Mouse (Mus musculus): ENCODE measurements around the gene Nepn. TPM values are rescaled to one million over a fixed set of nuclear protein-coding genes. Genes with fewer than 3 reads are reported as not detected.

The Nepn gene
- polyA plus RNA-seq, 1 experiment from 2014 or later: 0.55 TPM

- no peak for DNase-seq (ENCODE audit: low spot score)
- Histone ChIP-seq H3K9ac (ENCODE audit: low read length) (no peak overlapping the region), H3K36me3 (ENCODE audit: control insufficient read depth, insufficient read depth, low read length) (no peaks in the 10 kb centered on the region), H3K27ac (replicated peaks) (no peak overlapping the region), H3K27me3 (ENCODE audit: control insufficient read depth, insufficient read depth, low read length) (no peaks in the 10 kb centered on the region), H3K4me3 (ENCODE audit: low read depth, low read length) (no peak overlapping the region), H3K9me3 (ENCODE audit: control insufficient read depth, low read length) (no peaks in the 10 kb centered on the region), H3K4me2 (replicated peaks; ENCODE audit: low read depth) (no peak overlapping the region), H3K4me1 (replicated peaks; ENCODE audit: control insufficient read depth, insufficient read depth) (no peaks in the 10 kb centered on the region)
- TF ChIP-seq CTCF (IDR thresholded peaks at IDR 0.05; ENCODE audit: low read depth): no peak
- no peak for TF ChIP-seq EP300 (optimal IDR thresholded peaks at IDR 0.05)
- WGBS: 72% methylated on average over 4 of the region's 4 CpGs
- ATAC-seq (ENCODE audit: low FRiP score, low TSS enrichment): no peak
Observed at GRCm38 (mm10) chr10:52368376-52368775, 20.4 kb upstream of the Nepn start.

- Histone ChIP-seq H3K4me3 (ENCODE audit: low read depth, low read length) (no peak overlapping the region), H3K27me3 (ENCODE audit: control insufficient read depth, insufficient read depth, low read length) (no peaks in the 10 kb centered on the region), H3K9me3 (ENCODE audit: control insufficient read depth, low read length) (no peaks in the 10 kb centered on the region), H3K4me1 (replicated peaks; ENCODE audit: control insufficient read depth, insufficient read depth) (no peaks in the 10 kb centered on the region), H3K36me3 (ENCODE audit: control insufficient read depth, insufficient read depth, low read length) (no peaks in the 10 kb centered on the region), H3K4me2 (replicated peaks; ENCODE audit: low read depth) (no peak overlapping the region), H3K27ac (replicated peaks) (no peak overlapping the region), H3K9ac (ENCODE audit: low read length) (no peak overlapping the region)
- TF ChIP-seq EP300 (optimal IDR thresholded peaks at IDR 0.05) (no peak), CTCF (IDR thresholded peaks at IDR 0.05; ENCODE audit: low read depth) (no peak)
- 70% methylated on average over 4 of the region's 4 CpGs for WGBS
- DNase-seq (ENCODE audit: low spot score) (no peak), ATAC-seq (ENCODE audit: low FRiP score, low TSS enrichment) (no peak)
Observed at GRCm38 (mm10) chr10:52373834-52374233, 14.9 kb upstream of the Nepn start.

DNA sequence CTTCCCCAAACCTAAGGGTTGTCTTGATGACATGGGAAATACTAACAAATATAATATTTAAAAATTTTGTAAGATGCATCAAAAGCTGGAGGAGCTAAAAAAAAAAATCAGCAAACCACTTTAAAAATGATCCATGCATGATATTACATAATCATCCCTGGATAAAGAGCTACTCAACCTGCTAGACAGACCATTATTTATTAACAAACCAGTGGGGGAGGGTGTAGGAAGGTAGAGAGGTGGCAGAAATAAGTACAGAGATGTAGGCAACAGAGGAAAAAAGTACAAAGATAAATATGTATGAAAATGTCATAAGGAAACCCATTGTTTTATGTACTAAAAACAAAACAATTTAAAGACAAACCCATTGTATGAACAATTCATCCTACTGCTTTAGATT is 14.1 kb upstream of the Nepn start:
- DNase-seq (ENCODE audit: low spot score) (no peak), ATAC-seq (ENCODE audit: low FRiP score, low TSS enrichment) (no peak)
- Histone ChIP-seq H3K4me3 (ENCODE audit: low read depth, low read length) (no peak overlapping the region), H3K27me3 (ENCODE audit: control insufficient read depth, insufficient read depth, low read length) (no peaks in the 10 kb centered on the region), H3K9me3 (ENCODE audit: control insufficient read depth, low read length) (no peaks in the 10 kb centered on the region), H3K36me3 (ENCODE audit: control insufficient read depth, insufficient read depth, low read length) (no peaks in the 10 kb centered on the region), H3K4me2 (replicated peaks; ENCODE audit: low read depth) (no peak overlapping the region), H3K4me1 (replicated peaks; ENCODE audit: control insufficient read depth, insufficient read depth) (no peaks in the 10 kb centered on the region), H3K9ac (ENCODE audit: low read length) (no peak overlapping the region), H3K27ac (replicated peaks) (no peak overlapping the region)
- TF ChIP-seq EP300 (optimal IDR thresholded peaks at IDR 0.05) (no peak), CTCF (IDR thresholded peaks at IDR 0.05; ENCODE audit: low read depth) (no peak)

DNA sequence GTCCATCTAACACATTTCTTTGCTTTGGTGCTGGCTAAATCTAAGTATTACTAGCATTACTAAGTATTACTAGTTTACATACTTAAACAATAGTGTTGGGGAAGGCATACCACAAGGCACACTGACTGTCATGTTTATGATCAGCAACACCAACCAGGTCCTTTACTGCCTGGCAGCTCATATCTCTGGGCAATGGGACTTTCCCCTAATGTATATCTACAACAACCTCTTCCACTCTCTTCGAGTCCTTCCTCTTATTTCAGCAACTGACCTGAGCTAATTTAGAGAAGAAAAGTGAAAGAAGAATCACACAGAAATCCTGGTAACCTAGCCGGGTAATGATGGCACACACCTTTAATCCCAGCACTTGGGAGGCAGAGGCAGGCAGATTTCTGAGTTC is 12.3 kb upstream of the Nepn start:
- no peaks in the 10 kb centered on the region for H3K4me1 ChIP-seq (replicated peaks; ENCODE audit: control insufficient read depth, insufficient read depth)
- H3K27me3 ChIP-seq (ENCODE audit: control insufficient read depth, insufficient read depth, low read length): no peaks in the 10 kb centered on the region
- H3K9ac ChIP-seq (ENCODE audit: low read length): no peak overlapping the region
- H3K36me3 ChIP-seq (ENCODE audit: control insufficient read depth, insufficient read depth, low read length): no peaks in the 10 kb centered on the region
- DNase-seq (ENCODE audit: low spot score): no peak
- H3K9me3 ChIP-seq (ENCODE audit: control insufficient read depth, low read length): no peaks in the 10 kb centered on the region
- H3K4me3 ChIP-seq (ENCODE audit: low read depth, low read length): no peak overlapping the region
- WGBS: 95% methylated on average over 2 of the region's 2 CpGs
- TF ChIP-seq CTCF (IDR thresholded peaks at IDR 0.05; ENCODE audit: low read depth): no peak
- TF ChIP-seq EP300 (optimal IDR thresholded peaks at IDR 0.05): no peak
- ATAC-seq (ENCODE audit: low FRiP score, low TSS enrichment): no peak
- no peak overlapping the region for H3K27ac ChIP-seq (replicated peaks)
- no peak overlapping the region for H3K4me2 ChIP-seq (replicated peaks; ENCODE audit: low read depth)

GRCm38 (mm10) chr10:52377813-52378212 is 11.0 kb upstream of the Nepn start:
- no peak for ATAC-seq (ENCODE audit: low FRiP score, low TSS enrichment)
- Histone ChIP-seq H3K4me3 (ENCODE audit: low read depth, low read length) (no peak overlapping the region), H3K9ac (ENCODE audit: low read length) (no peak overlapping the region), H3K36me3 (ENCODE audit: control insufficient read depth, insufficient read depth, low read length) (no peaks in the 10 kb centered on the region), H3K9me3 (ENCODE audit: control insufficient read depth, low read length) (no peaks in the 10 kb centered on the region), H3K27me3 (ENCODE audit: control insufficient read depth, insufficient read depth, low read length) (no peaks in the 10 kb centered on the region), H3K27ac (replicated peaks) (no peak overlapping the region), H3K4me2 (replicated peaks; ENCODE audit: low read depth) (no peak overlapping the region), H3K4me1 (replicated peaks; ENCODE audit: control insufficient read depth, insufficient read depth) (no peaks in the 10 kb centered on the region)
- no peak for DNase-seq (ENCODE audit: low spot score)
- TF ChIP-seq CTCF (IDR thresholded peaks at IDR 0.05; ENCODE audit: low read depth) (no peak), EP300 (optimal IDR thresholded peaks at IDR 0.05) (no peak)
- 88% methylated on average over 2 of the region's 2 CpGs for WGBS

DNA sequence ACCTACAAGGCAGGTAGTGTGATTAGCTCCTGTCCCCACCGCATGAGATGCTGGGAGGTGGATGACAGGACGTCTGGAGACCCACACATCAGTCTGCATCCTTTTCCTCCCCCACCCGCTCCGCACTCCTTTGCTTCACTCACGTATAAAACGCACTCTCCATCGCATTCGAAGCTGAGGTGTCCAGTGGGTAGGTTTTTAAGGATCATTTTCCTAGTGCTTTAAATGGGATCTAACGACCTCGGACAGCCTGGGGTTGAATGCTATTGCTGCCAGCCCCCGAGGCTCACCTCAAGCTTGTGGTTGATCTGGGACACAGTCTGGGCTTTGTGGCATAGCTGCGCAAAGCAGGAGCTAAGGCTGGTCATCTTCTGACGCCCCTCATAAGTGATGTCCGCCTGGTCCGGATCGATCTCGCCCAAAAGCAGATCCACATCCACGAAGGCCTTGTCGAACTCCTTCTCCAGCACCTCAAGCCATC is 7.4 kb upstream of the Nepn start:
- ATAC-seq (ENCODE audit: low FRiP score, low TSS enrichment): no peak
- no peaks in the 10 kb centered on the region for H3K9me3 ChIP-seq (ENCODE audit: control insufficient read depth, low read length)
- under 1% methylated on average over 19 of the region's 19 CpGs for WGBS
- H3K4me2 ChIP-seq (replicated peaks; ENCODE audit: low read depth): peak overlapping the region; percentile 55
- no peaks in the 10 kb centered on the region for H3K27me3 ChIP-seq (ENCODE audit: control insufficient read depth, insufficient read depth, low read length)
- no peak for TF ChIP-seq CTCF (IDR thresholded peaks at IDR 0.05; ENCODE audit: low read depth)
- TF ChIP-seq EP300 (optimal IDR thresholded peaks at IDR 0.05): no peak
- peak overlapping the region; percentile 92 for H3K4me3 ChIP-seq (ENCODE audit: low read depth, low read length)
- H3K36me3 ChIP-seq (ENCODE audit: control insufficient read depth, insufficient read depth, low read length): no peaks in the 10 kb centered on the region
- H3K27ac ChIP-seq (replicated peaks): peak overlapping the region; percentile 87
- peak overlapping the region; percentile 90 for H3K9ac ChIP-seq (ENCODE audit: low read length)
- H3K4me1 ChIP-seq (replicated peaks; ENCODE audit: control insufficient read depth, insufficient read depth): no peaks in the 10 kb centered on the region
- no peak for DNase-seq (ENCODE audit: low spot score)
